Mouse (Mus musculus) common myeloid progenitor, adult 5-6 weeks (primary cell): ENCODE results near the gene Asf1b. TPM values are rescaled to one million over a fixed set of nuclear protein-coding genes. Genes with fewer than 3 reads are reported as not detected.

Experiments
- ATAC-seq: replicated peaks from 2 replicates; pipeline ENCODE4 v1.8.0; 2016; ENCODE audit warnings: low read depth, mild to moderate bottlenecking, moderate TSS enrichment, inconsistent platforms; ENCODE audit not compliant: poor library complexity, severe bottlenecking
- total RNA-seq: library from RNA; stranded (forward); fragments of 200-1000, 187-1606 nt; gene quantifications from 2 replicates; pipeline ENCODE4 v1.2.3, GENCODE M21; 2017

Gene Asf1b
- total RNA-seq, 1 experiment from 2014 or later = 20.7 TPM

DNA sequence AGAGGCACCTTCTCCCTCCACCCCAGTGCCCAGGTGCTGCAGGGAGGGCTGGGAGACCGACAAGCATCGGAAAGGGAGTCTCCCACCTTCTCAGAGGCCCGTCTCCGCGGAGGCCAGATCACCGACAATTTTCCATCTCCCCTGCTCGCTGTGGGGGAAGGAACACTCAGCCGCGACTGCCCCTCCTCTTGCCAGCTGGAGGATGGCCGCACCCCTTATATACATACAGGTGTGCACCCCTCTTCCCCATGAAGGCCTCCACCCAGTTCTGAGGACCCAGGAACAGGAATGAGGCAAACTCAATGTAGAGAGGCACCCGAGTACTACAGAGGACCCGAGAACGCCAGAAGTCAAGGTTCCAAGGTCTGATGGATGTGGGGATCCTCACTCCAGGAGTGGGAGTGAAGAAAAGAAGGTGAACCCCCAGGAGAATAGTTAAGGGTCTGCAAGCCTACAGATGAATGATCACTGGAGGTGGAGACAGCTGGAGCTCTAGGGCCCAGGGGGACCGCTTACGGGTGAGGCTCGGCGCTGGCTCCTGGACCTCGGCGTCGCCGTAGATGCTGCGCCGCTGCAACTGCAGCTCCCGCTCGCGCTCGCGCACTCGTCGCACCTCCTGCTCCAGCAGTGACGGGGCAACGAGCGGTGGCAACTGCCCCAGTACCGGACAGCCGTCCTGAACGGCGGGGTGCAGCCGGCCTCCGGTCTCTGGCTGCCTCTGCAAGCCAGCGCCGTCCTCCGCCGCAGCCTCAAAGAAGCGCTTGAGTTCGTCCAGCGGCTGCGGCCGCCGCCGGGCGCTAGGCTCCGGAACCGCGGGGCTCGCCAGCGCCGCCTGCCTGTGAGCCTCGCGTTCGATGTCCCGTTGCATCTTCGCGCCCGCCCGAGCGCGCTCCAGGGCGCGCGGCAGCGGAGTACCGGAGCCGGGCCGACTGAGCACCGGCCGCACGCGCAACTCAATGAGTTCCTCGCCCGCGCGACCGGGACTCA lies 55.6 kb downstream of the Asf1b start:
- peak; percentile 27; the same call in 1 of the 2 replicates for ATAC-seq

DNA sequence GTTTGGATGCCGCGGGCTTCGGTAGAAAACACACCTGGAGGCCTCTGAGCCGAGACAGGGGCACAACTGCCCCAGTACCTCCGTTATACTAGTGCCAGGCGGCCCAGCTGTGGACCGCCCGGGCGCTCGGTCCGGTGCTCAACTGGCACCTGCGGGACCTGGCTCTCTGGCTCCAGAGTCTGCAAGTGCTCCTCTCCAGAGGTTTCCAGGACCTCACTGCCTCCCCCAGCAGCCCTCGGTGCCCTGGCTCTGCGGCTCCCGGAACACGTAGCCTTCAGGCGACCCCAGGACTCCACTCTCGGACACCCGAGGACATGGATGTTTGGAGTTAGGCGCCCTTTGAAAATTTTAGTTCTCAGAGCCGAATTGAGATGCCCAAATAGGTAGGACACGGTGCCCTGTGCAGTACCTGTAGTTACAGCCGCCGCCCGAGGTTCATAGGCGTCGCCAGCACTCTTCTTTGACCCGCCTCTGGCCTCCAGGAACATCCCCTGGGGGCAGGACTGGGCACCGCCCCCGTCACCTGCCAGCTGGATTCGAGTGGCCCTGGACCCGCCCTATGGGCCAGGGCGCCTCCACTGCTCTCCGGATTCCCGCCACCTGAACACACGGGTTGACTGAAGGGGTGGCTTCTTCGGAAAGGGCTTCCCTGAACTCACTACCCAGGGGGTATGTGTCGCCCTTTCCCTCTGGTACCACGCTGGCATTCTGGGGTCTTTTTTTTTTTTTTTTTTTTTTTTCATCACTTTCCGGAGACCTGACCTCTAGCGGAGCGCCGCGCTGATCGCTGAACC lies 56.6 kb downstream of the Asf1b start, which contains the start of gene 2210011C24Rik:
Gene 2210011C24Rik, minus strand, starts transcription at position 467 of the 794 bp plus-strand sequence.
- ATAC-seq = peak; percentile 27; the same call in 1 of the 2 replicates

DNA sequence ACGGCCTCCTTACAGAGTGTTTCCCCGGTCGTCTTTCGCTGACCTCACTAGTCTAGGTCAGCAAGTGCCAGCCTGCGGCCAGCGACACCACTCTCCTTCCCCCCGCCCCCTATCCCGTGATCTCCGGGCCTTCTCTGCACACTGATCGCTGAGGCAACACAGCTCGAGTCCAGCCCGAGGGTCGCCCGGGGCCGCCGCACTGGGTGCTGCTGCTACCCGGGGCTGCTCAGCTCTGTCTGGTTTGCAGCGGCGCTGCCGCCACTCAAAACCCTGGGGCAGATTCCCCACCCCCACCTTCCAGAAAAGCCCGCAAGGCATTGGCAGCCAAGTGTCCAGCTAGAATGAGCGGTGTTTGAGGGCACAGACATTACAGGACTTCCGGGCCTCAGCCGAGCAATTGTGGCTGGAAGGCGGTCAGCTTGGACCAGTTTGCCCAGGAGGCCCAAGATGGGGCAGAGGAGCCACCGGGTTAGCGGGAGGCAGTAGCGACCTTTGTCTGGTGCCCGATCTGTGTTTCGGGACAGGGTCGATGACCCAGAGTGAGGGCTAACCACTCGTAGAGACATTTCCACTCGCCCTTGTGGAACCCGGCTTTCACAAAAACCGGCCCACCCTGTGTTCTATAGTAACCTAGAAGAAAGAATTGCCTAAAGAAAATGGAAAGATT lies 57.3 kb downstream of the Asf1b start:
- ATAC-seq = peak; percentile 11; the same call in 1 of the 2 replicates

DNA sequence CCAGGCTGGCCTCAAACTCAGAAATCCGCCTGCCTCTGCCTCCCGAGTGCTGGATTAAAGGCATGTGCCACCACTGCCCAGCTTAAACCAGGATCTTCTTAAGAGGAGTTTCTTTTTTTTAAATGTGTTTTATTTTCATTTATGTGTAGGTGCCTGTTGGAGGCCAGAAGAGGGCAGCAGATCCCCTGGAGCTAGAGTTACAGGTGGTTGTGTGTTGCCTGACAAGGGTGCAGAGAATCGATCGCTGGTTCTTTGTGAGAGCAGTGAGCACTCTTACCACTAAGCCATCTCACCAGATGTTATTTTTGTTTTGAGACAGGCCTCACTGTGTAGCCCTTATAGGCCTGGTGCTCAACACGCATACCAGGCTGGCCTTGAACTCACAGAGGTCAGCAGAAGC lies 60.5 kb downstream of the Asf1b start:
- ATAC-seq = no peak

DNA sequence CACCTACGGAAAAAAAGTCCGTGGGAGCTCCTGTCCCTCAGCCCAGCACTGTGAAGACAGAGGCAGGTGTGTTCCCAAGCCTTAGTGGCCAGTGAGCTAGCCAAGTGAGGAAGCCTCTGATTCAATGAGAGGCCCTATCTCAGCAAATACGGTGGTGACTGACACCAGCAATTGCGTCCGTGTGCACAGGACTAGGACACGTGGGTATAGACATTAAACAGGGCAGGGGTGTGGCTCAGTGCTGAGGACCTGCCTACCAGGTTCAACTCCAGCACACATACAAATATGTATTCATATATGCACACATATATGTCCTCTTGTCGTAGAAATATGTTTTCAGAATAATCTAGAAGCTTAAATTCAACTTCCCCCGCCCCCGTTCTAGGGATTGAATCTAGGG lies 64.4 kb downstream of the Asf1b start:
- ATAC-seq = 0 out of 2 replicates have a peak, but pooled peaks have one; percentile 12

Other genes with a start within 250 kb of the Asf1b start
- 109 and 124 TPM in 2 replicates for gene Ddx39, start 240.3 kb upstream of the Asf1b start, total RNA-seq
- 15.0 and 15.2 TPM in 2 replicates for gene Adgre5, start 214.2 kb upstream of the Asf1b start, total RNA-seq
- 4.0 and 6.1 TPM in 2 replicates for gene Adgrl1, start 55.4 kb upstream of the Asf1b start, total RNA-seq
- 0.05 TPM in 1 of 2 replicates, not detected in the other for gene Gm10644, start 302 bp upstream of the Asf1b start, total RNA-seq
- 26.6 and 28.1 TPM in 2 replicates for gene Prkaca, start 17.5 kb downstream of the Asf1b start, total RNA-seq
- 42.2 and 48.2 TPM in 2 replicates for gene Samd1, start 42.2 kb downstream of the Asf1b start, total RNA-seq
- 1.4 TPM in 1 of 2 replicates, not detected in the other for gene 1700067K01Rik, start 46.0 kb downstream of the Asf1b start, total RNA-seq
- gene 2210011C24Rik, start 56.7 kb downstream of the Asf1b start, total RNA-seq = not detected in 2 replicates
- gene Palm3, start 66.0 kb downstream of the Asf1b start, total RNA-seq = not detected in 2 replicates
- gene Il27ra, start 87.1 kb downstream of the Asf1b start, total RNA-seq = 5.5 and 7.5 TPM in 2 replicates
- not detected in 2 replicates for gene Rln3, start 89.5 kb downstream of the Asf1b start, total RNA-seq
- gene Gm10643, start 109.6 kb downstream of the Asf1b start, total RNA-seq = 2.9 and 4.8 TPM in 2 replicates
- gene Rfx1, start 111.3 kb downstream of the Asf1b start, total RNA-seq = 3.1 and 5.3 TPM in 2 replicates
- gene Dcaf15, start 149.3 kb downstream of the Asf1b start, total RNA-seq = 10.2 and 18.9 TPM in 2 replicates
- gene Podnl1, start 170.5 kb downstream of the Asf1b start, total RNA-seq = not detected in 2 replicates
- gene Cc2d1a, start 192.4 kb downstream of the Asf1b start, total RNA-seq = 3.9 and 6.2 TPM in 2 replicates
- 1.3 and 1.7 TPM in 2 replicates for gene 4930432K21Rik, start 192.5 kb downstream of the Asf1b start, total RNA-seq
- not detected in 2 replicates for gene Nanos3, start 229.7 kb downstream of the Asf1b start, total RNA-seq